Mouse (Mus musculus) spleen, postnatal 4 days (tissue): ENCODE measurements around the gene Tpsb2.

Experiments
- DNase-seq, 2 experiments: peaks; one replicate each; pipeline ENCODE4 v3.0.0; 2022; ENCODE audit warnings: low spot score in 2 of 2

Tpsb2 gene

GRCm38 (mm10) chr17:25407352-25407751 lies 41.2 kb downstream of the Tpsb2 start:
- DNase-seq: no peak

GRCm38 (mm10) chr17:25408302-25408999 lies 42.3 kb downstream of the Tpsb2 start:
- DNase-seq: no peak

GRCm38 (mm10) chr17:25409621-25410020 lies 43.5 kb downstream of the Tpsb2 start:
- DNase-seq: no peak

- DNase-seq: no peak
These were observed 44.1 kb downstream of the Tpsb2 start for GRCm38 (mm10) chr17:25410180-25410579.

GRCm38 (mm10) chr17:25410786-25411185 lies 44.7 kb downstream of the Tpsb2 start:
- no peak for DNase-seq

- DNase-seq: no peak
These were observed 45.1 kb downstream of the Tpsb2 start for GRCm38 (mm10) chr17:25411251-25411650.

GRCm38 (mm10) chr17:25414209-25414608 lies 48.1 kb downstream of the Tpsb2 start:
- no peak for DNase-seq

GRCm38 (mm10) chr17:25414917-25415316 lies 48.8 kb downstream of the Tpsb2 start:
- no peak for DNase-seq

- no peak for DNase-seq
These were observed 49.4 kb downstream of the Tpsb2 start for GRCm38 (mm10) chr17:25415421-25415913.

- no peak for DNase-seq
These were observed 50.1 kb downstream of the Tpsb2 start for GRCm38 (mm10) chr17:25416219-25416618.

GRCm38 (mm10) chr17:25417990-25418389 lies 51.9 kb downstream of the Tpsb2 start:
- no peak for DNase-seq
